Mouse (Mus musculus): ENCODE data around the gene Mcee. TPM values are rescaled to one million over a fixed set of nuclear protein-coding genes. Genes with fewer than 3 reads are reported as not detected.
A peak's percentile ranks its signal among the peaks of the same experiment; 100 is the strongest.

Gene Mcee
- total RNA-seq (2021) = 100 to 1,000 TPM; 196 to 206 TPM

- DNase-seq = peak; percentile 99
- intact Hi-C loops (cut with DNase I) = loop anchor here (5.0 to 10.0 kb wide), 4 partner anchors 105 to 1683 kb away; partner anchors contain the start of genes Mtmr10, Nsmce3 and Selenos
These were observed at the start of gene Mcee, which contains the start of gene Mphosph10 for GRCm38 (mm10) chr7:64392122-64392818. Gene Mcee, plus strand, starts transcription at chr7:64392607. Gene Mphosph10, minus strand, starts transcription at chr7:64392268.

- no peak for DNase-seq
- intact Hi-C loops (cut with DNase I) = no loop called here
These were observed 44.6 kb upstream of the Mcee start for GRCm38 (mm10) chr7:64347813-64348212.

- no peak for DNase-seq
These were observed 43.1 kb upstream of the Mcee start for GRCm38 (mm10) chr7:64349147-64349861.

GRCm38 (mm10) chr7:64351087-64351486, 41.3 kb upstream of the Mcee start:
- no peak for DNase-seq
- intact Hi-C loops (cut with DNase I) = loop anchor here (10.0 kb wide), 1 partner anchor 394 kb away; no protein-coding TSS in a partner anchor

More at GRCm38 (mm10) chr7:64349147-64349861, 43.1 kb upstream of the Mcee start:
- intact Hi-C loops (cut with DNase I) = no loop called here

GRCm38 (mm10) chr7:64354206-64354605, 38.2 kb upstream of the Mcee start:
- intact Hi-C loops (cut with DNase I) = loop anchor here (10.0 kb wide), 1 partner anchor 391 kb away; no protein-coding TSS in a partner anchor
- no peak for DNase-seq

- DNase-seq = no peak
- intact Hi-C loops (cut with DNase I) = loop anchor here (10.0 kb wide), 1 partner anchor 388 kb away; no protein-coding TSS in a partner anchor
These were observed 35.7 kb upstream of the Mcee start for GRCm38 (mm10) chr7:64356661-64357060.

- peak; percentile 27 to 38 for DNase-seq
- intact Hi-C loops (cut with DNase I) = loop anchor here (10.0 kb wide), 1 partner anchor 387 kb away; no protein-coding TSS in a partner anchor
These were observed 35.0 kb upstream of the Mcee start for GRCm38 (mm10) chr7:64357405-64357804.

GRCm38 (mm10) chr7:64358666-64359065, 33.7 kb upstream of the Mcee start:
- intact Hi-C loops (cut with DNase I) = loop anchor here (10.0 kb wide), 1 partner anchor 386 kb away; no protein-coding TSS in a partner anchor
- no peak for DNase-seq

- intact Hi-C loops (cut with DNase I) = loop anchor here (10.0 kb wide), 1 partner anchor 385 kb away; no protein-coding TSS in a partner anchor
- DNase-seq = no peak
These were observed 32.3 kb upstream of the Mcee start for GRCm38 (mm10) chr7:64359943-64360585.

- intact Hi-C loops (cut with DNase I) = no loop called here
- no peak for DNase-seq
These were observed 31.8 kb upstream of the Mcee start for GRCm38 (mm10) chr7:64360586-64360945.

- intact Hi-C loops (cut with DNase I) = no loop called here
- DNase-seq = no peak
These were observed 26.5 kb upstream of the Mcee start for GRCm38 (mm10) chr7:64365863-64366262.

- no peak for DNase-seq
- intact Hi-C loops (cut with DNase I) = loop anchor here (5.0 kb wide), 1 partner anchor 83 kb away; the partner anchor contains the start of gene Mtmr10
These were observed 22.6 kb upstream of the Mcee start for GRCm38 (mm10) chr7:64369841-64370240.

- intact Hi-C loops (cut with DNase I) = loop anchor here (5.0 kb wide), 1 partner anchor 85 kb away; the partner anchor contains the start of gene Mtmr10
These were observed 20.2 kb upstream of the Mcee start for GRCm38 (mm10) chr7:64371940-64372878.

GRCm38 (mm10) chr7:64373147-64373829, 19.1 kb upstream of the Mcee start:
- DNase-seq = no peak
- intact Hi-C loops (cut with DNase I) = loop anchor here (5.0 kb wide), 1 partner anchor 86 kb away; the partner anchor contains the start of gene Mtmr10

More at GRCm38 (mm10) chr7:64371940-64372878, 20.2 kb upstream of the Mcee start:
- no peak for DNase-seq

- intact Hi-C loops (cut with DNase I) = loop anchor here (5.0 kb wide), 1 partner anchor 87 kb away; the partner anchor contains the start of gene Mtmr10
- peak; percentile 89 to 94 for DNase-seq
These were observed 18.4 kb upstream of the Mcee start, which contains the start of gene Fan1 for GRCm38 (mm10) chr7:64373830-64374562. Gene Fan1, minus strand, starts transcription at chr7:64374095.

GRCm38 (mm10) chr7:64391479-64391878, 928 bp upstream of the Mcee start:
- intact Hi-C loops (cut with DNase I) = loop anchor here (5.0 to 10.0 kb wide), 4 partner anchors 104 to 1683 kb away; partner anchors contain the start of genes Mtmr10, Nsmce3 and Selenos

GRCm38 (mm10) chr7:64392819-64393151, 378 bp downstream of the Mcee start:
- intact Hi-C loops (cut with DNase I) = loop anchor here (5.0 to 10.0 kb wide), 4 partner anchors 105 to 1682 kb away; partner anchors contain the start of genes Mtmr10, Nsmce3 and Selenos
- DNase-seq = no peak

More at GRCm38 (mm10) chr7:64391479-64391878, 928 bp upstream of the Mcee start:
- peak in 1 of 2 experiments; percentile 13 for DNase-seq

- intact Hi-C loops (cut with DNase I) = no loop called here
- no peak for DNase-seq
These were observed 8.3 kb downstream of the Mcee start for GRCm38 (mm10) chr7:64400725-64401124.
